ENCODE assay signal across 8 mouse cellular contexts in the genomic region with DNA sequence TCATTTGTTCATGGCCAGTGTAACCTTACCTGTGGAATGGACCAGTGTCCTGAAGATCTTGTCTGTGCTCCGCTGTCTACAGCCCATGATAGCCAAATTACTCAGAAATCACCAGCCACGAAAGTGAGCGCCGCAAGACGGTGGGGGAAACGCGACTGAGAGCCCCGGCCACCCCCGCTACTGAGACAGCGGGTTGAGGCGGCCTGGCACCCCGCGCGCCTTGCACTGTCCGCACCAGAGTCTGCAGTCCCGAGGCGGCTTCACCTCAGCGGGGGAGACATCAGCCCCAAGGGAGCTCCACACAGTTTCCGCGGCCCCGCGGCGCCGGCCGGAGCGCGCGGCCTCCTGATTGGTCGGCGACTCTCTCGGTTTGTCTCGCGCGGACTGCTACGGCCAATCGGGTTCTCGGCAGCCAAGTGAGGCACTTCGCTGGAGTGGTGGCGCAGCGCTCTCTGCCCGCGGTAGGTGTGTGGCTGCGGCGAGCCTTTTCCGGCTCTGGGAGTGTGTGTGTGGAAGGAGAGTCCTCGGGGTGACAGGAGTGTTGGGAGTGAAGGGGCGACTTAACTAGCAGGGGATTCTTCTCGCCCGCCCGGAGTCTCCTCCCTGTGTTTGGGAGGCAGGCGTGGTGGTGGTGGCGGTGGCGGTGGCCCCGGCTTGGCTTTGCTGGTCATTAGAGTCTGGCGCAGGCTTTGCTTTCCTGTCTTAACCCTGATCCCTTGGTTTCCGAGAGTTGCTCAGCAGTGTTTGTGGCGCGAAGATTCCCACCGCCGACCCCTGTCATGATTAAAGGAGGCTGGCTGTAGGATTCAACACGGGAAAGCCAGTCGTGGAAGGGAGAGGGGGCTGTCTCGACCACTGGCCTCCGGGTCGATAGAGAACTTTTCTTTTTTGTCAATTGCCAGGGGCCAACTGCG. TPM values are rescaled to one million over a fixed set of nuclear protein-coding genes. Genes with fewer than 3 reads are reported as not detected.
DNase-seq lines count a peak whose midpoint lies in the region; ATAC-seq lines count a peak whose summit lies in the region.

A gene (minus strand): TSS at position 327 of the 914 bp plus-strand sequence.
A gene (plus strand): TSS at position 415 of the 914 bp plus-strand sequence.

- peak; percentile 91 for DNase-seq in adipocyte (ENCODE audit: low spot score)
- peak; percentile 95 for DNase-seq in embryo, embryonic 10 days (ENCODE audit: low spot score)
- DNase-seq in gastrocnemius, postnatal 10 days, result peak; percentile 92
- DNase-seq in left cerebral cortex, postnatal 10 days (ENCODE audit: extremely low spot score in 1 of 2, low spot score in 2 of 2), result peak; percentile 91 to 94
- peak; percentile 95 for DNase-seq in right cerebral cortex, postnatal 25 days
- peak; percentile 90 to 93 for DNase-seq in urinary bladder, postnatal 4 days (ENCODE audit: low spot score in 2 of 2)

- ATAC-seq in inflammation-experienced regulatory T-cells, adult 6 months, result peak; percentile 98
- peak; percentile 97 for ATAC-seq in megakaryocyte-erythroid progenitor cell, adult 5-6 weeks (replicated peaks; ENCODE audit: low FRiP score, low TSS enrichment, poor library complexity, severe bottlenecking)

- intact Hi-C loops in left cerebral cortex, postnatal 10 days (cut with DNase I), result no loop called here

RNA-seq across cellular contexts. Expression of the first gene that starts in this region (rescaled TPM):
- 1 to 10 TPM; 5.5 to 6.8 TPM for total RNA-seq in gastrocnemius, postnatal 10 days (2021)
- polyA plus RNA-seq in inflammation-experienced regulatory T-cells, adult 6 months (2017; shearing (Covaris generic)), result 10 to 100 TPM; 11.1 to 23.4 (median 22.1) TPM
- total RNA-seq in left cerebral cortex, postnatal 10 days (2021), result 1 to 10 TPM; 3.8 to 4.0 TPM
- total RNA-seq in megakaryocyte-erythroid progenitor cell, adult 5-6 weeks (2014; fragmentation: Nextera tagmentation), result 31.6 and 42.2 TPM in 2 replicates
- total RNA-seq in megakaryocyte-erythroid progenitor cell, adult 5-6 weeks (2017), result 39.8 and 41.4 TPM in 2 replicates

RNA-seq across cellular contexts. Expression of the second gene that starts in this region (rescaled TPM):
- total RNA-seq in gastrocnemius, postnatal 10 days (2021), result 10 to 100 TPM; 14.0 to 16.6 TPM
- 10 to 100 TPM; 72.5 to 90.9 (median 88.9) TPM for polyA plus RNA-seq in inflammation-experienced regulatory T-cells, adult 6 months (2017; shearing (Covaris generic))
- total RNA-seq in left cerebral cortex, postnatal 10 days (2021), result 10 to 100 TPM; 19.3 to 22.0 TPM
- total RNA-seq in megakaryocyte-erythroid progenitor cell, adult 5-6 weeks (2014; fragmentation: Nextera tagmentation), result 29.7 and 30.6 TPM in 2 replicates
- total RNA-seq in megakaryocyte-erythroid progenitor cell, adult 5-6 weeks (2017), result 27.3 and 29.4 TPM in 2 replicates

Comparison
In these comparisons a context has a peak if more than half of its experiments do, and no peak if none do; other contexts are left out.
1. Peak in every context shown above with its lines: DNase-seq and ATAC-seq.
2. RNA of the first gene that starts in this region (total RNA-seq): 31.6 to 42.2 TPM in megakaryocyte-erythroid progenitor cell, adult 5-6 weeks; 5.5 to 6.8 TPM in gastrocnemius, postnatal 10 days and 3.8 to 4.0 TPM in left cerebral cortex, postnatal 10 days; every median in the first group is over 4 times any median in the second.